Mouse (Mus musculus): ENCODE measurements at regions not wholly inside any gene's neighbourhood (a gene's known extent, or its start where the extent isn't known, plus 50 kb on each side); places are given as distances from the start of the nearest gene placed in this dataset.

DNA sequence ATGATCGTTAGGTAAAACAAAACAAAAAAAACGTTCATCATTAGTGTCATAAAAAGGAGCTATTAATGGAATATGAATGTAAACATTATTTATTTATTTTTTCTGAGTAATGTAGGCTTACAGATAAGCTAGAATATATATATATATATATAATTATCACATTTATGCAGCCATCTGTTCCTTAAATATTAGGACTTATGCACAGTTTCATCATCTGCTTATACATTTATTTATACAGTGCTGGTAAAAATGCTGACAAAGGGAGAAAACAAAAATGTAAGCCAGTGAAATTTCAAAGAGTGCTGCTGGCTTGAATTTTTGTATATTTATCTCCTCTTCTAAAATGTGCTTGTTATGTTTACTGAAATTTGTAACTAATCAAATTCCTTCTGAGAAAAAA lies 4841.7 kb upstream of the Gm7489 start:
- TF ChIP-seq CTCF (IDR thresholded peaks at IDR 0.05; ENCODE audit: low read depth) (no peak), EP300 (IDR thresholded peaks at IDR 0.05; ENCODE audit: low read depth) (no peak)

DNA sequence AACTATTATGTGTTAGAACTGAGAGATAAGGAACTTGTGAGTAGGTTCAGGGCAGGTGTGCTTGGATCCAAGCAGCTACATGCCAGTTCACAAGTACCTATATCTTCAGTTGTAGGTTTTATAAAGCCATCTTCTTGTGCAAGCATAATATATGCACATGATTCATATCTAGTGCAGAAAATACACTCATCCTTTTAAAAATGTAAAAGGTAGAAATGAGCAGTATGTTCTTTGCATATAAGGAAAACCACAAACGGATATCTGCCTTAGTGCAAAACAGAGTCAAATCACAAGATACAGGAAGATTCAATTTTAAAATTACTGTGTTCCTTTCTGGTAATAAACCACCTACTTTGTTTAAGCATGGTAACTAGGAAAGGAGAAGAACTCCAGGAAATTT lies 4819.6 kb upstream of the Gm7489 start:
- no peak overlapping the region for H3K4me2 ChIP-seq (ENCODE audit: low read depth, low read length)
- DNase-seq, result no peak
- no peaks in the 10 kb centered on the region for H3K36me3 ChIP-seq (replicated peaks; ENCODE audit: insufficient read depth, low read length)
- H3K4me3 ChIP-seq (ENCODE audit: low read depth, low read length), result no peak overlapping the region
- no peak overlapping the region for H3K27ac ChIP-seq (ENCODE audit: low read depth)
- no peaks in the 10 kb centered on the region for H3K4me1 ChIP-seq (ENCODE audit: insufficient read depth)
- H3K9ac ChIP-seq (replicated peaks), result no peak overlapping the region
- ATAC-seq, result no peak
- no peaks in the 10 kb centered on the region for H3K9me3 ChIP-seq (ENCODE audit: low read length)
- H3K27me3 ChIP-seq (ENCODE audit: insufficient read depth, low read length), result no peaks in the 10 kb centered on the region
- 60% methylated on average over 1 of the region's 1 CpGs for WGBS (ENCODE audit: insufficient replicate concordance)
- TF ChIP-seq EP300 (IDR thresholded peaks at IDR 0.05; ENCODE audit: low read depth) (no peak), CTCF (IDR thresholded peaks at IDR 0.05; ENCODE audit: low read depth) (no peak)

More for the DNA sequence above, 4841.7 kb upstream of the Gm7489 start:
- DNase-seq, result no peak
- Histone ChIP-seq H3K9me3 (ENCODE audit: low read length) (no peaks in the 10 kb centered on the region), H3K27me3 (ENCODE audit: insufficient read depth, low read length) (no peaks in the 10 kb centered on the region), H3K27ac (ENCODE audit: low read depth) (no peak overlapping the region), H3K4me2 (ENCODE audit: low read depth, low read length) (no peak overlapping the region), H3K4me3 (ENCODE audit: low read depth, low read length) (no peak overlapping the region), H3K9ac (replicated peaks) (no peak overlapping the region), H3K36me3 (replicated peaks; ENCODE audit: insufficient read depth, low read length) (no peaks in the 10 kb centered on the region), H3K4me1 (ENCODE audit: insufficient read depth) (no peaks in the 10 kb centered on the region)
- ATAC-seq, result no peak
- 54% methylated on average over 2 of the region's 2 CpGs for WGBS (ENCODE audit: insufficient replicate concordance)

DNA sequence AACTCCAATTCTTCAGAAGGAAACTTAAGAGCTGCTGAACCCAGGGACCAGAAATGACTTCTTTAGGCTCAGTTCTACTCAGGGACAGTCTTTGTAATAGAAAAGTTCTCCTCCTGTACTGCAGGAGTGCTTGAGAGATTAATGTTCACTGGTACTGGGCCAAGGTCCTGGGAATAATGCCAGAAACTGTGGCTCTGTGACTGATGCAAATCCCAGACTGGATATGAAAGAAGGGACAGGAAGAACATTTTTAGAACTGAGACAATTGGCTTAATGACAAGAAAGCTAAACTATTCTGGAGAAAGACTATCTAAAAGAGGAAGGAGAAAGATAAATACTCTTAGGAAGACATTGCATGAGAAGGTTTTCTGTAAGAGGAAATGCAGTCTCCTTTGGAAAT lies 4818.8 kb upstream of the Gm7489 start:
- DNase-seq (peak; percentile 42), ATAC-seq (no peak)
- H3K36me3 ChIP-seq (replicated peaks; ENCODE audit: insufficient read depth, low read length), result no peaks in the 10 kb centered on the region
- no peak overlapping the region for H3K27ac ChIP-seq (ENCODE audit: low read depth)
- H3K9me3 ChIP-seq (ENCODE audit: low read length), result no peaks in the 10 kb centered on the region
- TF ChIP-seq CTCF (IDR thresholded peaks at IDR 0.05; ENCODE audit: low read depth) (no peak), EP300 (IDR thresholded peaks at IDR 0.05; ENCODE audit: low read depth) (no peak)
- H3K4me3 ChIP-seq (ENCODE audit: low read depth, low read length), result no peak overlapping the region
- H3K4me1 ChIP-seq (ENCODE audit: insufficient read depth), result no peaks in the 10 kb centered on the region
- no peak overlapping the region for H3K9ac ChIP-seq (replicated peaks)
- H3K4me2 ChIP-seq (ENCODE audit: low read depth, low read length), result no peak overlapping the region
- no peaks in the 10 kb centered on the region for H3K27me3 ChIP-seq (ENCODE audit: insufficient read depth, low read length)

DNA sequence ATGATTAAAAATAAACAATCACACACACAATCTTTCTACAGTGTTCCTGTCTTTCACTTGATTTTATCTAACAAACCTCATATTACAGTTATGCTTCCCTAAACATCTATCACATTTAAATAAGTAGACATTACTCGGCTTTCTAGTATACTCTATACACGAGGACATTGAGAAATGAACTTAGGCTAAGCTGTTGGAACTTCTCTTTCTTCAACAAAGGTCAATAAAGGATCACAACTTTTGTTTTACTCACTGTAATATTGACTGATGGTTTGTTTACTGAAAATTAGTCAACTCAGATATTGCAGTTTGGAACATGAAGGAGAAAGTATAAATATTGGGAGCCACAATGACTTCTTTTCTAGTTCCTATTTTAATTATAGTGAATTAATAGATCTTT lies 4818.3 kb upstream of the Gm7489 start:
- no peak overlapping the region for H3K27ac ChIP-seq (ENCODE audit: low read depth)
- ATAC-seq, result no peak
- no peak for TF ChIP-seq EP300 (IDR thresholded peaks at IDR 0.05; ENCODE audit: low read depth)
- no peak for TF ChIP-seq CTCF (IDR thresholded peaks at IDR 0.05; ENCODE audit: low read depth)
- 43% methylated on average over 2 of the region's 2 CpGs for WGBS (ENCODE audit: insufficient replicate concordance)
- H3K4me2 ChIP-seq (ENCODE audit: low read depth, low read length), result no peak overlapping the region
- H3K4me1 ChIP-seq (ENCODE audit: insufficient read depth), result no peaks in the 10 kb centered on the region
- no peak for DNase-seq
- no peak overlapping the region for H3K4me3 ChIP-seq (ENCODE audit: low read depth, low read length)
- no peaks in the 10 kb centered on the region for H3K36me3 ChIP-seq (replicated peaks; ENCODE audit: insufficient read depth, low read length)
- no peaks in the 10 kb centered on the region for H3K9me3 ChIP-seq (ENCODE audit: low read length)
- H3K9ac ChIP-seq (replicated peaks), result no peak overlapping the region
- no peaks in the 10 kb centered on the region for H3K27me3 ChIP-seq (ENCODE audit: insufficient read depth, low read length)

Measured in liver, postnatal 0 days (tissue).